Mouse (Mus musculus) lung, postnatal 0 days (tissue): ENCODE data around the gene Gpr62. TPM values are rescaled to one million over a fixed set of nuclear protein-coding genes. Genes with fewer than 3 reads are reported as not detected.

Experiments used
- ATAC-seq: fragments of 200-750 bp; cut with Nextera tagmentation; 2 replicates; pipeline ENCODE4 v1.8.0; 2017; ENCODE audit warnings: moderate library complexity
- DNase-seq: peaks from one replicate; pipeline ENCODE4 v3.0.0-alpha.2; 2016; ENCODE audit warnings: low spot score
- H3K27ac ChIP-seq: fragments of 300-500 bp; sonication (generic); 2 replicates; pipeline ENCODE4 v1.5.1; 2014; ENCODE audit warnings: antibody characterized with exemption, mild to moderate bottlenecking, low read length, mixed read lengths
- H3K27me3 ChIP-seq: fragments of 300-500 bp; sonication (generic); replicated peaks from 2 replicates; pipeline ENCODE4 v1.6.1; 2014; ENCODE audit warnings: low read length, mixed read lengths; ENCODE audit not compliant: insufficient read depth
- H3K36me3 ChIP-seq: fragments of 300-500 bp; sonication (generic); 2 replicates; pipeline ENCODE4 v1.6.1; 2014; ENCODE audit warnings: low read length, mixed read lengths; ENCODE audit not compliant: insufficient read depth
- H3K4me1 ChIP-seq: fragments of 300-500 bp; sonication (generic); 2 replicates; pipeline ENCODE4 v1.6.1; 2014; ENCODE audit warnings: antibody characterized with exemption, low read depth, low read length, mixed read lengths; ENCODE audit not compliant: insufficient read depth
- H3K4me2 ChIP-seq: fragments of 300-500 bp; sonication (generic); replicated peaks from 2 replicates; pipeline ENCODE4 v1.6.1; 2014; ENCODE audit warnings: low read depth, mild to moderate bottlenecking, low read length, moderate library complexity, mixed read lengths
- H3K4me3 ChIP-seq: fragments of 300-500 bp; sonication (generic); 2 replicates; pipeline ENCODE4 v1.5.1; 2014; ENCODE audit warnings: low read depth, low read length
- H3K9ac ChIP-seq: fragments of 300-500 bp; sonication (generic); replicated peaks from 2 replicates; pipeline ENCODE4 v1.6.1; 2014; ENCODE audit warnings: low read depth, mild to moderate bottlenecking
- H3K9me3 ChIP-seq: fragments of 300-500 bp; sonication (generic); 2 replicates; pipeline ENCODE4 v1.6.1; 2016; ENCODE audit warnings: low read length, mixed read lengths
- CTCF ChIP-seq: IDR thresholded peaks from 2 replicates; pipeline ENCODE4 v1.5.1; 2016; ENCODE audit warnings: antibody characterized with exemption, mild to moderate bottlenecking
- EP300 ChIP-seq: IDR thresholded peaks from 2 replicates; pipeline ENCODE4 v1.6.1; 2016; ENCODE audit warnings: antibody characterized with exemption, mild to moderate bottlenecking, control low read depth
- WGBS: fragments of 180-500 bp; shearing (Covaris S2); extraction: QIAGEN DNeasy Blood & Tissue Kit; methylation state at CpG from one replicate; pipeline ENCODE4 v1.1.7; 2014; 5-methylcytosine and 5-hydroxymethylcytosine counted together
- polyA plus RNA-seq: library from polyadenylated mRNA; unstranded; fragments of >200 nt; fragmentation: Nextera tagmentation; extraction: Ambion mirVana; gene quantifications from 2 replicates; pipeline ENCODE4 v1.2.1, GENCODE M21; 2015

The Gpr62 gene
- polyA plus RNA-seq, 1 experiment from 2014 or later, result 0.13 TPM

- no peak overlapping the region for H3K4me3 ChIP-seq
- H3K27me3 ChIP-seq, result 0 out of 2 replicates have a peak, but pooled peaks cover 5% of the 10 kb centered on the region
- H3K4me1 ChIP-seq, result peaks cover 4% of the 10 kb centered on the region
- H3K36me3 ChIP-seq, result peaks cover 9% of the 10 kb centered on the region
- TF ChIP-seq EP300, result no peak
- TF ChIP-seq CTCF, result no peak
- H3K9ac ChIP-seq, result no peak overlapping the region
- H3K27ac ChIP-seq, result no peak overlapping the region
- no peaks in the 10 kb centered on the region for H3K9me3 ChIP-seq
- WGBS, result 83% methylated on average over 9 of the region's 9 CpGs
- DNase-seq (no peak), ATAC-seq (no peak)
- no peak overlapping the region for H3K4me2 ChIP-seq
These were observed 4.7 kb downstream of the Gpr62 start for GRCm38 (mm10) chr9:106461026-106461415.

GRCm38 (mm10) chr9:106460401-106461025 is 5.2 kb downstream of the Gpr62 start:
- no peak overlapping the region for H3K4me3 ChIP-seq
- H3K36me3 ChIP-seq, result peaks cover 9% of the 10 kb centered on the region
- H3K4me1 ChIP-seq, result peaks cover 4% of the 10 kb centered on the region
- no peak overlapping the region for H3K4me2 ChIP-seq
- H3K27ac ChIP-seq, result no peak overlapping the region
- DNase-seq (no peak), ATAC-seq (no peak)
- no peak overlapping the region for H3K9ac ChIP-seq
- H3K9me3 ChIP-seq, result no peaks in the 10 kb centered on the region
- WGBS, result 76% methylated on average over 18 of the region's 18 CpGs
- TF ChIP-seq CTCF, result no peak
- TF ChIP-seq EP300, result no peak
- 0 out of 2 replicates have a peak, but pooled peaks cover 5% of the 10 kb centered on the region for H3K27me3 ChIP-seq

GRCm38 (mm10) chr9:106459946-106460345 is 5.8 kb downstream of the Gpr62 start:
- peaks cover 9% of the 10 kb centered on the region for H3K36me3 ChIP-seq
- H3K4me3 ChIP-seq, result no peak overlapping the region
- no peak for ATAC-seq
- DNase-seq, result no peak
- 0 out of 2 replicates have a peak, but pooled peaks cover 4% of the 10 kb centered on the region for H3K27me3 ChIP-seq
- no peaks in the 10 kb centered on the region for H3K9me3 ChIP-seq
- peaks cover 6% of the 10 kb centered on the region for H3K4me1 ChIP-seq
- WGBS, result 70% methylated on average over 15 of the region's 15 CpGs
- TF ChIP-seq CTCF (no peak), EP300 (no peak)
- H3K4me2 ChIP-seq, result no peak overlapping the region
- H3K27ac ChIP-seq, result no peak overlapping the region
- H3K9ac ChIP-seq, result no peak overlapping the region

DNA sequence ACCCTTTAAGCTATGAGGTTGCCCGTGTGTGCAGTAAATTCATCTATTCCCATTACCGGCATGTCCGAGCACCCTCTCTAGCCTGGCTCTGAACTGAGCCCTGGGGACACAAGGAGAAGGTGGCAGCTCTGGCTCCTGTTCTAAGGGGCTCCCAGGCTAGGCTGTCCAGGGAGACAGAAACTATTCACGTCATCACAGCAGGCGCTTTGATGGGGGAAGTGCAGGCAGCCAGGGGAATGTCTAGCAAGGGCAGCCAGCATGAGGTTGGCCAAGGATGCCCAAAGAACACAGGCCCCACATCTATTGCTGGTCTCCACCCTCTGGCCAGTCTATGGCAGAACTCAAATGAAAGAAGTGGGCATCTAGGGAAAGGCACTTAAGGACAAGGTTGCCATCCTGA is 7.8 kb downstream of the Gpr62 start:
- Histone ChIP-seq H3K4me3 (no peak overlapping the region), H3K27ac (no peak overlapping the region), H3K9me3 (no peaks in the 10 kb centered on the region), H3K36me3 (peaks cover 3% of the 10 kb centered on the region; the same call in 1 of the 2 replicates), H3K4me1 (peaks cover 9% of the 10 kb centered on the region; the same call in 1 of the 2 replicates), H3K9ac (no peak overlapping the region), H3K27me3 (no peaks in the 10 kb centered on the region), H3K4me2 (no peak overlapping the region)
- WGBS, result 75% methylated on average over 5 of the region's 5 CpGs
- no peak for TF ChIP-seq EP300
- DNase-seq (no peak), ATAC-seq (no peak)

DNA sequence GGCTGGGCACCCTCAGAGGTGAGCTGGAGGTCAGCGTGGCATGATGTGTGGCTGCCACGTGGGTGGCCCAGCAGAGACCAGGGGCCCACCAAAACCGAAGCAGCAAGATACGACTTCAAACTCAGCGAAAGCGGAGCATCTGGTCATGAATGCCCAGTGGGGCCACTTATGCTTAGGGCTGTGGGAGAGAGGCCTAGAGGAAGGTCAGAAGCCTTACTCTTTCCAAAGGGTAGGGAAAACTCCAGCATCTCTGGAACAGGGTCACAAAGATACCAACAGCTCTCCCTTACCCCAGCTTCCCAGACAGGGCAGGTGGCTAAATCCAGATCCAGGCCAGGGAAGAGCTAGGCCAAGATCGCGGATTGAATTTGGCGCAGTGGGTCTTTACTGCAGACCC is 8.6 kb downstream of the Gpr62 start:
- ATAC-seq (no peak), DNase-seq (no peak)
- Histone ChIP-seq H3K4me2 (no peak overlapping the region), H3K9me3 (no peaks in the 10 kb centered on the region), H3K4me1 (peaks cover 9% of the 10 kb centered on the region; the same call in 1 of the 2 replicates), H3K36me3 (peaks cover 3% of the 10 kb centered on the region; the same call in 1 of the 2 replicates), H3K9ac (no peak overlapping the region), H3K27ac (no peak overlapping the region), H3K27me3 (no peaks in the 10 kb centered on the region), H3K4me3 (no peak overlapping the region)
- WGBS, result 55% methylated on average over 9 of the region's 9 CpGs
- TF ChIP-seq EP300 (no peak), CTCF (no peak)

- no peaks in the 10 kb centered on the region for H3K27me3 ChIP-seq
- no peak overlapping the region for H3K27ac ChIP-seq
- WGBS, result 38% methylated on average over 15 of the region's 15 CpGs
- H3K4me2 ChIP-seq, result no peak overlapping the region
- no peak overlapping the region for H3K4me3 ChIP-seq
- no peak for TF ChIP-seq CTCF
- no peak for TF ChIP-seq EP300
- H3K4me1 ChIP-seq, result peaks cover 9% of the 10 kb centered on the region; the same call in 1 of the 2 replicates
- no peaks in the 10 kb centered on the region for H3K36me3 ChIP-seq
- no peak for DNase-seq
- no peak overlapping the region for H3K9ac ChIP-seq
- no peak for ATAC-seq
- H3K9me3 ChIP-seq, result no peaks in the 10 kb centered on the region
These were observed 9.2 kb downstream of the Gpr62 start for GRCm38 (mm10) chr9:106456325-106457162.
